Mouse (Mus musculus): ENCODE data around the gene Abhd14b. TPM values are rescaled to one million over a fixed set of nuclear protein-coding genes. Genes with fewer than 3 reads are reported as not detected.

The Abhd14b gene
- total RNA-seq, 1 experiment, result 1.9 TPM

DNA sequence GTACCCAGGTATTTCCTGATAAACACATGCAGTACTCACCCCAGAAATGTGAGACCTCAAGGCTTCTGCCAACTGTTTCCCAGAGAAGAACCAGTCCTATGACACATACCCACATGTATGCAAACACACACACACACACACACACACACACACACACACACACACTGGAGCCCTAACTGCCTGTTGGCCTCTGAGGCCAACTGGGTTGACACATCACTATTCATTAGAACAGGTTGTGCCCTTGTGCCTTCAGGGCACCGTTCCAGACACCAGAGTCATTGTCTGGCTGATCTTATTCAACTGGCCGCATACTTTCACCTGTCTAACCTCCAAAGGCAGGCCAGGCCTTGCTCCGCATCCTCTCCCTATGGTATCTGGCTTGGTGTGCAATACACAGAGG, 35.0 kb upstream of the Abhd14b start:
- Histone ChIP-seq H3K27ac (ENCODE audit: insufficient read depth, low read depth, low read length, poor library complexity, severe bottlenecking) (no peak overlapping the region), H3K9ac (ENCODE audit: insufficient read depth, low read depth, low read length, poor library complexity, severe bottlenecking) (no peak overlapping the region)
- in situ Hi-C loops (cut with MboI; ENCODE audit: low sequenced_read_pairs in 2 of 2, unreplicated experiment in 2 of 2), result no loop called here

DNA sequence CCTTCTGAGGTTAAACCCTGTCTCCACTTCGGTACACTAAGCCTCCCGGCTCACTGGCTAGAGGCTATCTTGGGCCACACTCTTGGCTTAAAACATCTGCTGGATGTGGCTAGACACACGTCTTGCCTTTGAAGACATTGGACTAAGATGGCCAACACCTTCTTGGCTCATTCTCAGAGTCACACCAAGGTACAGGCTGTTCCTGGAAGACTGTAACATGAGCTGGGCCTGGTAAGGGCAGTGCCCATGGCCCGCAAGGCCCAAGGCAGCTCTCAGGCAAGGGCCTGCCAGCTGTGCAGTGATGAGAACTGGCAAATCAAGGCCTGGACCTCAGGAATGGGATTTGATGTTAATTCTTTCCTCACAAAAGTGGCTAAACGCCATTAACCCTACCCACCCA, 33.7 kb upstream of the Abhd14b start:
- Histone ChIP-seq H3K36me3 (ENCODE audit: control insufficient read depth, insufficient read depth, low read length, poor library complexity, severe bottlenecking) (no peaks in the 10 kb centered on the region), H3K27ac (ENCODE audit: insufficient read depth, low read depth, low read length, poor library complexity, severe bottlenecking) (no peak overlapping the region), H3K4me3 (ENCODE audit: insufficient read depth in 1 of 2, low read depth in 1 of 2, low read length in 2 of 2, poor library complexity in 1 of 2, severe bottlenecking in 1 of 2) (no peak overlapping the region), H3K4me1 (ENCODE audit: control insufficient read depth in 2 of 2, insufficient read depth in 2 of 2, low read length in 2 of 2, poor library complexity in 1 of 2) (peaks cover 0 to 8% of the 10 kb centered on the region in 2 experiments; a peak in 2 of 4 replicates), H3K9me3 (ENCODE audit: control insufficient read depth, insufficient read depth, low read depth, low read length) (no peaks in the 10 kb centered on the region), H3K9ac (ENCODE audit: insufficient read depth, low read depth, low read length, poor library complexity, severe bottlenecking) (no peak overlapping the region)
- DNase-seq (ENCODE audit: low read depth, low spot score), result no peak
- TF ChIP-seq ZC3H11A (IDR thresholded peaks at IDR 0.05; ENCODE audit: borderline replicate concordance, low read depth, low read length) (no peak), ZNF384 (IDR thresholded peaks at IDR 0.05; ENCODE audit: low read depth, low read length) (no peak), MAFK (IDR thresholded peaks at IDR 0.05; ENCODE audit: insufficient read depth, low read depth, low read length) (no peak), CHD2 (IDR thresholded peaks at IDR 0.05; ENCODE audit: low read depth, low read length) (no peak), HCFC1 (IDR thresholded peaks at IDR 0.05; ENCODE audit: borderline replicate concordance, insufficient read depth, low read length) (no peak)
- in situ Hi-C loops (cut with MboI; ENCODE audit: low sequenced_read_pairs in 2 of 2, unreplicated experiment in 2 of 2), result no loop called here

More for the DNA sequence above, 35.0 kb upstream of the Abhd14b start:
- Histone ChIP-seq H3K4me1 (ENCODE audit: control insufficient read depth in 2 of 2, insufficient read depth in 2 of 2, low read length in 2 of 2, poor library complexity in 1 of 2) (0 out of 4 replicates have a peak, but pooled peaks cover 0 to 3% of the 10 kb centered on the region in 2 experiments), H3K9me3 (ENCODE audit: control insufficient read depth, insufficient read depth, low read depth, low read length) (no peaks in the 10 kb centered on the region), H3K4me3 (ENCODE audit: insufficient read depth in 1 of 2, low read depth in 1 of 2, low read length in 2 of 2, poor library complexity in 1 of 2, severe bottlenecking in 1 of 2) (no peak overlapping the region), H3K36me3 (ENCODE audit: control insufficient read depth, insufficient read depth, low read length, poor library complexity, severe bottlenecking) (no peaks in the 10 kb centered on the region)
- TF ChIP-seq CHD2 (IDR thresholded peaks at IDR 0.05; ENCODE audit: low read depth, low read length) (no peak), MAFK (IDR thresholded peaks at IDR 0.05; ENCODE audit: insufficient read depth, low read depth, low read length) (no peak)
- no peak for DNase-seq (ENCODE audit: low read depth, low spot score)

DNA sequence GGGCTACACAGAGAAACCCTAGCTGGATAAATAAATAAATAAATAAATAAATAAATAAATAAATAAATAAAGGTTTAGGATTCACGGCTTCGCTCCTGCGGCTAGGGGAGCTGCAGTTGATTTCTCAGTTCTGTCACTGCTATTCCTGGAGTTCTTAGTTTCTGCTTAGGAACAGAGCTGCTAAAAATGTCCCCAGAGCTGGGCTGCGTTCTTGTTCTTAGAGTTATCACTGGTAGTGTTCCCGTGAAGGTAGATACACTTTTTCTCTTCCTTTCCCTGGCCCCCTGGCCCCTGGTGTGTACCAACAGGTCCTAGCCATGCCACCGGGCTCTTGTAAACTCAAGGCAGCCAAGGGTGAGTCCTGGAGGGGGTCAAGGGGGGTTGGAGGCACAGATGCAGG, 30.4 kb upstream of the Abhd14b start:
- DNase-seq (ENCODE audit: low read depth, low spot score), result no peak
- Histone ChIP-seq H3K4me3 (ENCODE audit: insufficient read depth in 1 of 2, low read depth in 1 of 2, low read length in 2 of 2, poor library complexity in 1 of 2, severe bottlenecking in 1 of 2) (no peak overlapping the region), H3K4me1 (ENCODE audit: control insufficient read depth in 2 of 2, insufficient read depth in 2 of 2, low read length in 2 of 2, poor library complexity in 1 of 2) (peaks cover 0 to 20% of the 10 kb centered on the region in 2 experiments; a peak in 2 of 4 replicates), H3K36me3 (ENCODE audit: control insufficient read depth, insufficient read depth, low read length, poor library complexity, severe bottlenecking) (no peaks in the 10 kb centered on the region), H3K9ac (ENCODE audit: insufficient read depth, low read depth, low read length, poor library complexity, severe bottlenecking) (no peak overlapping the region), H3K9me3 (ENCODE audit: control insufficient read depth, insufficient read depth, low read depth, low read length) (no peaks in the 10 kb centered on the region), H3K27ac (ENCODE audit: insufficient read depth, low read depth, low read length, poor library complexity, severe bottlenecking) (no peak overlapping the region)
- TF ChIP-seq MAFK (IDR thresholded peaks at IDR 0.05; ENCODE audit: insufficient read depth, low read depth, low read length), result no peak
- no peak for TF ChIP-seq ZC3H11A (IDR thresholded peaks at IDR 0.05; ENCODE audit: borderline replicate concordance, low read depth, low read length)
- TF ChIP-seq ZNF384 (IDR thresholded peaks at IDR 0.05; ENCODE audit: low read depth, low read length), result no peak
- TF ChIP-seq CHD2 (IDR thresholded peaks at IDR 0.05; ENCODE audit: low read depth, low read length), result no peak
- TF ChIP-seq HCFC1 (IDR thresholded peaks at IDR 0.05; ENCODE audit: borderline replicate concordance, insufficient read depth, low read length), result no peak
- in situ Hi-C loops (cut with MboI; ENCODE audit: low sequenced_read_pairs in 2 of 2, unreplicated experiment in 2 of 2), result no loop called here

DNA sequence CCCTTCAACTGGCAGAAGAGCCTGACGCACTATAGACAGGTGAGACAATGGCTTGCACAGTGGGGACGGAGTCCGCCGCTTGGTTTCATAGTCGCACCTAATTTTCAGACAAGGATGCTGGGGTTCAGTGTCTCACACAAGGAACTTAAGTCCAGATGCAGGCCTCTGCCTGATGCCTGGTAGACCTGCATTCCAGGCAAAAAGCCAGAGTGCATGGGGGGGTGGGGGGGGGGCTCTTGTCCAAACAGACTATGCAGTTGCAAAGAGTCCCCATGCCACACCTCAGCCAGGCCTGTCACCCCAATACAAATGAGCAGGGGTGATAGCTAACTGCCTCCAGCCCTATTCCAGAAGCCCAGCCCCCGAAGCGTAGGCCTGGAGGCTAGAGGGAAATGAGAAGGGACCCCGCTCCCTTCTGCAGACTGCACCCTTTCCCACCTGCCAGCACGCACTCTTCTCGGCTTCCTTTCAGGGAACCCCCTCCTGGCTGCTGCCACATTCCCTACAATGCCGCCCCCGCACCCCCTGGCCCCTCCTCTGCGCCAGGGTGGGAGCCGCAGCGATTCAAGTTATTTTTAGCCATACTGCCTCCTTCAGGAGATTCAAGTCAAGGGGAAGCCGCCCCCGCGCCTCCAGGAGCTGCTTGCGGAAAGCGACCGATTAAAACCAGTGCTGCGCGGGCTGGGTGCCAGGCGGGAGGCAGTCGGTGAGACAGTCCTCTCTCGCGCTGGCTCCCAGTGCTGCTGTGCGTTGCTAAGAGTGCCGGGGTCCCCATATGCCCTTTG, 29.2 kb upstream of the Abhd14b start:
- Histone ChIP-seq H3K4me1 (ENCODE audit: control insufficient read depth in 2 of 2, insufficient read depth in 2 of 2, low read length in 2 of 2, poor library complexity in 1 of 2) (peaks cover 0 to 20% of the 10 kb centered on the region in 2 experiments; a peak in 2 of 4 replicates), H3K9ac (ENCODE audit: insufficient read depth, low read depth, low read length, poor library complexity, severe bottlenecking) (0 out of 2 replicates have a peak overlapping the region, but pooled peaks have one; percentile 14), H3K36me3 (ENCODE audit: control insufficient read depth, insufficient read depth, low read length, poor library complexity, severe bottlenecking) (no peaks in the 10 kb centered on the region), H3K27ac (ENCODE audit: insufficient read depth, low read depth, low read length, poor library complexity, severe bottlenecking) (no peak overlapping the region), H3K4me3 (ENCODE audit: insufficient read depth in 1 of 2, low read depth in 1 of 2, low read length in 2 of 2, poor library complexity in 1 of 2, severe bottlenecking in 1 of 2) (peak overlapping the region; percentile 9 to 29; a peak in 3 of 4 replicates), H3K9me3 (ENCODE audit: control insufficient read depth, insufficient read depth, low read depth, low read length) (no peaks in the 10 kb centered on the region)
- in situ Hi-C loops (cut with MboI; ENCODE audit: low sequenced_read_pairs in 2 of 2, unreplicated experiment in 2 of 2), result no loop called here
- no peak for DNase-seq (ENCODE audit: low read depth, low spot score)
- TF ChIP-seq ZC3H11A (IDR thresholded peaks at IDR 0.05; ENCODE audit: borderline replicate concordance, low read depth, low read length) (no peak), CHD2 (IDR thresholded peaks at IDR 0.05; ENCODE audit: low read depth, low read length) (no peak), HCFC1 (IDR thresholded peaks at IDR 0.05; ENCODE audit: borderline replicate concordance, insufficient read depth, low read length) (no peak), MAFK (IDR thresholded peaks at IDR 0.05; ENCODE audit: insufficient read depth, low read depth, low read length) (no peak), ZNF384 (IDR thresholded peaks at IDR 0.05; ENCODE audit: low read depth, low read length) (no peak)
